In the genomic region with DNA sequence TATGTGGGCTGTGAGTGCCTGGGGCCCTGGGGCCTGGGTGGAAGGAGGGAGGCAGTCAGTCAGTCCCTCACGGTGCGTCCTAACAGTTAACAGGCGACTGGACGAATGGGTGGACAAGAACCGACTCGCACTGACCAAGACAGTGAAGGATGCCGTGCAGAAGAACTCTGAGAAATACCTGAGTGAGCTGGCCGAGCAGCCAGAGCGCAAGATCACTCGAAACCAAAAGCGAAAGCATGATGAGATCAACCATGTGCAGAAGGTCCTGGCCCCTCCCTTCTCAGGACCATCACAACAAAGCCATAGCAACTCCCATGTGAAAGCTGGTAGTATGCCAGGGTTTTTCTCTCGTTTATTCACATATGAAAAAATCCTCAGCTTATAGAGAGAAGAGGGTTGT, we compare ENCODE assay signal across 37 mouse cellular contexts. TPM values are rescaled to one million over a fixed set of nuclear protein-coding genes. Genes with fewer than 3 reads are reported as not detected.
A peak's percentile ranks its signal among the peaks of the same experiment; 100 is the strongest.
DNase-seq lines count a peak whose midpoint lies in the region; ATAC-seq and TF ChIP-seq lines count a peak whose summit lies in the region.
"Had no signal": no experiment of that assay in that cellular context is flagged by ENCODE, and none has a peak within 500 bp of the region (broad histone marks: within the 10 kb centered on the region; RNA-seq: fewer than 3 reads in every experiment).

No protein-coding gene starts in this region.

- peak; percentile 63 for TF ChIP-seq POLR2A in CH12.LX (IDR thresholded peaks at IDR 0.05; ENCODE audit: low read depth, low read length)

- ATAC-seq in kidney, embryonic 14.5 days (ENCODE audit: low FRiP score, low TSS enrichment), result no peak
- ATAC-seq: activated CD4-positive, CD25-positive, alpha-beta regulatory T cell, adult 4 months; forebrain, embryonic 13.5 days; forebrain, embryonic 16.5 days; intestine, embryonic 16.5 days had no signal

- dilution Hi-C loops in CH12.LX (cut with MboI; ENCODE audit: extremely low pct_ligation_motif_present, extremely low pct_unique_long_range_greater_than_20kb, low sequenced_read_pairs), result no loop called here

- H3K36me3 ChIP-seq in CH12.LX (replicated peaks in 1 of 2; ENCODE audit: control insufficient read depth in 1 of 2, insufficient read depth in 1 of 2, low read length in 1 of 2), result peaks cover 8 to 32% of the 10 kb centered on the region in 2 experiments
- H3K36me3 ChIP-seq in splenic B cell, adult 2 months (ENCODE audit: control insufficient read depth, insufficient read depth, low read length, poor library complexity, severe bottlenecking), result peaks cover 2% of the 10 kb centered on the region; the same call in 1 of the 2 replicates
- H3K36me3 ChIP-seq in kidney, embryonic 14.5 days (ENCODE audit: control insufficient read depth, insufficient read depth, low read length), result peaks cover 32% of the 10 kb centered on the region

- 93% methylated on average over 12 of the region's 12 CpGs for WGBS in kidney, embryonic 14.5 days

- H3K4me1 ChIP-seq in CH12.LX (ENCODE audit: control insufficient read depth in 1 of 2, insufficient read depth in 2 of 2), result peaks cover 3 to 31% of the 10 kb centered on the region in 2 experiments; a peak in 3 of 4 replicates
- peaks cover 11% of the 10 kb centered on the region; the same call in 1 of the 2 replicates for H3K4me1 ChIP-seq in kidney, embryonic 14.5 days (ENCODE audit: control insufficient read depth, insufficient read depth, low read length)

- H3K4me2 ChIP-seq in CH12.LX (ENCODE audit: insufficient read depth, low read depth, poor library complexity, severe bottlenecking), result peak overlapping the region; percentile 84
- no peak overlapping the region for H3K4me2 ChIP-seq in kidney, embryonic 14.5 days (replicated peaks; ENCODE audit: low read depth, low read length)
- H3K4me2 ChIP-seq: forebrain, embryonic 13.5 days; heart, embryonic 13.5 days; hindbrain, embryonic 12.5 days; hindbrain, embryonic 15.5 days had no signal

- in situ Hi-C loops in CH12.LX (cut with MboI; ENCODE audit: low pct_ligation_motif_present, low pct_unique_long_range_greater_than_20kb, low sequenced_read_pairs), result no loop called here

- peak overlapping the region; percentile 62 to 68 (median 65) for H3K4me3 ChIP-seq in CH12.LX (replicated peaks in 1 of 3; ENCODE audit: low read depth in 2 of 3, low read length in 2 of 3, poor library complexity in 1 of 3)
- no peak overlapping the region for H3K4me3 ChIP-seq in kidney, embryonic 14.5 days (ENCODE audit: low read length)
- H3K4me3 ChIP-seq: forebrain, embryonic 10.5 days; forebrain, embryonic 13.5 days; heart, adult 2 months; heart, embryonic 10.5 days; heart, embryonic 13.5 days; hindbrain, embryonic 12.5 days; hindbrain, embryonic 15.5 days had no signal

- no peaks in the 10 kb centered on the region for H3K27me3 ChIP-seq in CH12.LX (replicated peaks)
- H3K27me3 ChIP-seq in splenic B cell, adult 2 months (ENCODE audit: control insufficient read depth, insufficient read depth, low read length, poor library complexity, severe bottlenecking), result no peaks in the 10 kb centered on the region
- H3K27me3 ChIP-seq in kidney, embryonic 14.5 days (ENCODE audit: control insufficient read depth, insufficient read depth, low read length), result no peaks in the 10 kb centered on the region
- H3K27me3 ChIP-seq: forebrain, embryonic 13.5 days; heart, embryonic 13.5 days; hindbrain, embryonic 12.5 days; hindbrain, embryonic 15.5 days had no signal

- H3K9ac ChIP-seq in CH12.LX (ENCODE audit: insufficient read depth, low read depth), result peak overlapping the region; percentile 87
- no peak overlapping the region for H3K9ac ChIP-seq in kidney, embryonic 14.5 days (ENCODE audit: low read depth, low read length)
- H3K9ac ChIP-seq: forebrain, embryonic 13.5 days; heart, embryonic 13.5 days; hindbrain, embryonic 12.5 days; hindbrain, embryonic 15.5 days had no signal

- TF ChIP-seq CTCF in CH12.LX (conservative IDR thresholded peaks at IDR 0.05 in 1 of 2, IDR thresholded peaks at IDR 0.05 in 1 of 2; ENCODE audit: low read depth in 2 of 2, low read length in 2 of 2), result no peak

- TF ChIP-seq RAD21 in CH12.LX (IDR thresholded peaks at IDR 0.05; ENCODE audit: low read depth, low read length), result no peak

- H3K27ac ChIP-seq in CH12.LX (ENCODE audit: insufficient read depth, low read depth), result peak overlapping the region; percentile 93
- no peak overlapping the region for H3K27ac ChIP-seq in kidney, embryonic 14.5 days (ENCODE audit: low read depth, low read length)
- H3K27ac ChIP-seq: forebrain, embryonic 10.5 days; forebrain, embryonic 13.5 days; heart, adult 2 months; heart, embryonic 10.5 days; heart, embryonic 13.5 days; hindbrain, embryonic 12.5 days; hindbrain, embryonic 15.5 days had no signal

- peak; percentile 1; the same call in 1 of the 2 replicates for TF ChIP-seq EP300 in CH12.LX (IDR thresholded peaks at IDR 0.05; ENCODE audit: low read length)

- peak; percentile 3 for DNase-seq in embryo, embryonic 10 days (ENCODE audit: low spot score)
- DNase-seq in embryo, embryonic 9.5 days (ENCODE audit: extremely low spot score), result no peak
- DNase-seq in A20 (ENCODE audit: low read depth, low spot score) (peak; percentile 74), CH12.LX (ENCODE audit: extremely low read depth) (peak; percentile 89)
- DNase-seq in splenic B cell, adult 2 months (ENCODE audit: low read depth, low spot score), result peak; percentile 35
- DNase-seq in heart, postnatal 10 days, result no peak
- DNase-seq: adrenal gland, adult 8-10 months; adrenal gland, postnatal 25 days; B cell, adult 2 months; cerebellum, adult 11-12 months; cerebellum, adult 8-10 months; cerebellum, postnatal 14 days; embryo, embryonic 11 days; gastrocnemius, postnatal 10 days; gastrocnemius, postnatal 36 days; heart, adult 2 months; kidney, adult 2 months had no signal

- peaks cover 11% of the 10 kb centered on the region; the same call in 1 of the 2 replicates for H3K79me2 ChIP-seq in CH12.LX (replicated peaks; ENCODE audit: control insufficient read depth, extremely low read depth, insufficient read depth, poor library complexity, severe bottlenecking)

- intact Hi-C loops in heart, postnatal 10 days (cut with DNase I), result no loop called here

- no peaks in the 10 kb centered on the region for H3K9me3 ChIP-seq in CH12.LX (replicated peaks; ENCODE audit: low read length)
- H3K9me3 ChIP-seq in kidney, embryonic 14.5 days (ENCODE audit: control insufficient read depth, low read length), result no peaks in the 10 kb centered on the region
- H3K9me3 ChIP-seq: forebrain, embryonic 10.5 days; forebrain, embryonic 13.5 days; heart, embryonic 10.5 days; heart, embryonic 13.5 days; hindbrain, embryonic 12.5 days; hindbrain, embryonic 15.5 days had no signal

TF ChIP-seq in CH12.LX, 34 proteins besides CTCF, POLR2A, EP300 and RAD21 (continues in another document):
- TF ChIP-seq MYC (IDR thresholded peaks at IDR 0.05; ENCODE audit: low read depth, low read length) (peak; percentile 97), JUN (IDR thresholded peaks at IDR 0.05; ENCODE audit: insufficient read depth, low read depth, low read length) (peak; percentile 40; the same call in 1 of the 2 replicates), GABPA (IDR thresholded peaks at IDR 0.05; ENCODE audit: insufficient replicate concordance, low read depth, low read length) (no peak), PAX5 (IDR thresholded peaks at IDR 0.05; ENCODE audit: low read length) (no peak), SIN3A (IDR thresholded peaks at IDR 0.05; ENCODE audit: low read length) (peak; percentile 95), UBTF (IDR thresholded peaks at IDR 0.05; ENCODE audit: low read depth, low read length) (no peak), MAZ (IDR thresholded peaks at IDR 0.05; ENCODE audit: low read depth, low read length) (peak; percentile 73; the same call in 1 of the 2 replicates), MAFK (IDR thresholded peaks at IDR 0.05; ENCODE audit: insufficient replicate concordance, low read length) (no peak), MAX (IDR thresholded peaks at IDR 0.05; ENCODE audit: low read length) (peak; percentile 94), BHLHE40 (IDR thresholded peaks at IDR 0.05; ENCODE audit: low read depth, low read length) (peak; percentile 55), KAT2A (IDR thresholded peaks at IDR 0.05; ENCODE audit: insufficient replicate concordance, low read length) (0 out of 2 replicates have a peak, but pooled peaks have one; percentile 7), MEF2A (IDR thresholded peaks at IDR 0.05; ENCODE audit: borderline replicate concordance, low read depth, low read length) (no peak), ZC3H11A (IDR thresholded peaks at IDR 0.05; ENCODE audit: low read depth, low read length) (no peak), ZNF384 (IDR thresholded peaks at IDR 0.05; ENCODE audit: low read depth, low read length) (no peak; the same call in 1 of the 2 replicates)

RNA-seq across cellular contexts. Expression of a gene that starts 3.0 kb away (rescaled TPM):
- 24.3 and 30.3 TPM in 2 replicates for total RNA-seq in CH12.LX (2012; rRNA removed)
- total RNA-seq in CH12.LX (2014; rRNA removed), result 22.9 and 24.0 TPM in 2 replicates
- 17.5 and 18.0 TPM in 2 replicates for polyA plus RNA-seq in CH12.LX (2012; ENCODE audit: insufficient read length, low read depth)
- 10 to 100 TPM; 12.7 to 14.6 TPM for total RNA-seq in heart, postnatal 10 days (2021)
- polyA plus RNA-seq in kidney, embryonic 14.5 days (2014; fragmentation: Nextera tagmentation; extraction: Ambion mirVana), result 37.2 and 48.9 TPM in 2 replicates

RNA-seq across cellular contexts. Expression of a gene that starts 11.4 kb away (rescaled TPM):
- 37.1 and 38.4 TPM in 2 replicates for total RNA-seq in CH12.LX (2012; rRNA removed)
- 54.9 and 61.8 TPM in 2 replicates for total RNA-seq in CH12.LX (2014; rRNA removed)
- 60.0 and 62.7 TPM in 2 replicates for polyA plus RNA-seq in CH12.LX (2012; ENCODE audit: insufficient read length, low read depth)
- 10 to 100 TPM; 96.6 to 98.5 TPM for total RNA-seq in heart, postnatal 10 days (2021)
- 152 and 155 TPM in 2 replicates for polyA plus RNA-seq in kidney, embryonic 14.5 days (2014; fragmentation: Nextera tagmentation; extraction: Ambion mirVana)

RNA-seq across cellular contexts. Expression of a gene that starts 14.6 kb away (rescaled TPM):
- total RNA-seq in CH12.LX (2012; rRNA removed), result 0.08 TPM in 1 of 2 replicates, not detected in the other
- total RNA-seq in CH12.LX (2014; rRNA removed), result not detected in 2 replicates
- polyA plus RNA-seq in CH12.LX (2012; ENCODE audit: insufficient read length, low read depth), result not detected in 2 replicates
- not detected for total RNA-seq in heart, postnatal 10 days (2021)
- polyA plus RNA-seq in kidney, embryonic 14.5 days (2014; fragmentation: Nextera tagmentation; extraction: Ambion mirVana), result 44.7 and 47.1 TPM in 2 replicates
- total RNA-seq: common myeloid progenitor, adult 5-6 weeks; gastrocnemius, adult 18-20 months; gastrocnemius, postnatal 10 days; gastrocnemius, postnatal 36 days; granulocyte monocyte progenitor cell, adult 5-6 weeks; heart, adult 2 months; heart, postnatal 25 days; hematopoietic stem cell, adult 5-6 weeks had no signal
- polyA plus RNA-seq: activated CD4-positive, CD25-positive, alpha-beta regulatory T cell, adult 4 months had no signal

RNA-seq across cellular contexts. Expression of a gene that starts 19.9 kb away (rescaled TPM):
- 0.25 TPM in 1 of 2 replicates, not detected in the other for total RNA-seq in CH12.LX (2012; rRNA removed)
- total RNA-seq in CH12.LX (2014; rRNA removed), result not detected in 2 replicates
- 0.56 TPM in 1 of 2 replicates, not detected in the other for polyA plus RNA-seq in CH12.LX (2012; ENCODE audit: insufficient read length, low read depth)
- 10 to 100 TPM; 33.8 to 34.3 TPM for total RNA-seq in heart, postnatal 10 days (2021)
- polyA plus RNA-seq in kidney, embryonic 14.5 days (2014; fragmentation: Nextera tagmentation; extraction: Ambion mirVana), result 125 and 156 TPM in 2 replicates

RNA-seq across cellular contexts. Expression of a gene that starts 20.0 kb away (rescaled TPM):
- total RNA-seq in CH12.LX (2012; rRNA removed) (not detected in 2 replicates), CH12.LX (2014; rRNA removed) (not detected in 2 replicates)
- not detected in 2 replicates for polyA plus RNA-seq in CH12.LX (2012; ENCODE audit: insufficient read length, low read depth)
- not detected for total RNA-seq in heart, postnatal 10 days (2021)
- polyA plus RNA-seq in kidney, embryonic 14.5 days (2014; fragmentation: Nextera tagmentation; extraction: Ambion mirVana), result not detected in 2 replicates
- total RNA-seq: adrenal gland, postnatal 25 days; common myeloid progenitor, adult 5-6 weeks; gastrocnemius, adult 18-20 months; gastrocnemius, postnatal 10 days; gastrocnemius, postnatal 36 days; granulocyte monocyte progenitor cell, adult 5-6 weeks; heart, adult 2 months; heart, postnatal 25 days; hematopoietic stem cell, adult 5-6 weeks; MEL had no signal
- polyA plus RNA-seq: activated CD4-positive, CD25-positive, alpha-beta regulatory T cell, adult 4 months; brain, embryonic 14.5 days; embryonic facial prominence, embryonic 11.5 days; embryonic facial prominence, embryonic 14.5 days; forebrain, embryonic 10.5 days; forebrain, embryonic 13.5 days; forebrain, embryonic 16.5 days; heart, adult 2 months; heart, embryonic 10.5 days; heart, embryonic 13.5 days; heart, embryonic 16.5 days; hindbrain, embryonic 12.5 days; hindbrain, embryonic 15.5 days; intestine, embryonic 16.5 days; kidney, adult 2 months had no signal

Comparison
In these comparisons a context has a peak if more than half of its experiments do, and no peak if none do; other contexts are left out.
1. DNase-seq: peak in embryo, embryonic 10 days (single experiment), A20 (single experiment), CH12.LX (single experiment) and splenic B cell, adult 2 months (single experiment); none in embryo, embryonic 9.5 days (single experiment) and heart, postnatal 10 days (0 of 2).